Mouse (Mus musculus) liver, adult 2 months (tissue): ENCODE results near the gene Gm49396. TPM values are rescaled to one million over a fixed set of nuclear protein-coding genes. Genes with fewer than 3 reads are reported as not detected.
A peak's percentile ranks its signal among the peaks of the same experiment; 100 is the strongest.

ENCODE experiments used
- DNase-seq: peaks from one replicate; pipeline ENCODE4 v3.0.0-alpha.2; 2011; ENCODE audit warnings: low read depth, low spot score; ENCODE audit errors: extremely low read depth
- H3K27ac ChIP-seq: fragments of 200-500 bp; replicated peaks from 2 replicates; pipeline ENCODE4 v1.5.1; 2012; ENCODE audit warnings: low read depth, mild to moderate bottlenecking, control low read depth, inconsistent platforms, low read length; ENCODE audit not compliant: insufficient read depth
- H3K27me3 ChIP-seq: fragments of 200-500 bp; 2 replicates; pipeline ENCODE4 v1.6.1; 2012; ENCODE audit warnings: mild to moderate bottlenecking, moderate library complexity, low read length, inconsistent platforms; ENCODE audit not compliant: control insufficient read depth, insufficient read depth
- H3K36me3 ChIP-seq: fragments of 200-500 bp; 2 replicates; pipeline ENCODE4 v1.6.1; 2012; ENCODE audit warnings: low read length, inconsistent platforms; ENCODE audit not compliant: control insufficient read depth, insufficient read depth
- H3K4me1 ChIP-seq: fragments of 200-500 bp; 2 replicates; pipeline ENCODE4 v1.6.1; 2011; ENCODE audit warnings: low read length; ENCODE audit not compliant: control insufficient read depth, insufficient read depth
- H3K4me3 ChIP-seq: fragments of 200-500 bp; 2 replicates; pipeline ENCODE4 v1.5.1; 2011; ENCODE audit warnings: low read depth, mild to moderate bottlenecking, control low read depth, low read length, moderate library complexity; ENCODE audit not compliant: insufficient read depth
- H3K79me2 ChIP-seq: fragments of 200-500 bp; 2 replicates; pipeline ENCODE4 v1.6.1; 2012; ENCODE audit warnings: inconsistent platforms, mild to moderate bottlenecking, low read length, moderate library complexity; ENCODE audit not compliant: control insufficient read depth, insufficient read depth
- H3K9ac ChIP-seq: fragments of 200-500 bp; 2 replicates; pipeline ENCODE4 v1.6.1; 2012; ENCODE audit warnings: low read depth, mild to moderate bottlenecking, control low read depth, inconsistent platforms, low read length
- CTCF ChIP-seq: fragments of 200-500 bp; IDR thresholded peaks from 2 replicates; pipeline ENCODE4 v1.5.1; 2011; ENCODE audit warnings: low read depth, low read length, control low read depth
- POLR2A ChIP-seq: fragments of 200-500 bp; IDR thresholded peaks from 2 replicates; pipeline ENCODE4 v1.6.1; 2011; ENCODE audit warnings: low read length, control low read depth; ENCODE audit not compliant: insufficient read depth; ENCODE audit errors: extremely low read depth
- WGBS: fragments of 180-500 bp; shearing (Covaris S2); methylation state at CpG from one replicate; pipeline ENCODE4 v1.1.7; 2018; 5-methylcytosine and 5-hydroxymethylcytosine counted together
- polyA plus RNA-seq: library from polyadenylated mRNA; depleted of rRNA; stranded (reverse); fragments of >200 nt; gene quantifications from 2 replicates; pipeline ENCODE4 v1.2.3, GENCODE M21; 2012
- total RNA-seq: library from RNA; depleted of rRNA; stranded (reverse); fragments of >200 nt; gene quantifications from 2 replicates; pipeline ENCODE4 v1.2.3, GENCODE M21; 2014

Gene Gm49396
- total and polyA plus RNA-seq, 2 experiments: 0.91 to 1.9 TPM

DNA sequence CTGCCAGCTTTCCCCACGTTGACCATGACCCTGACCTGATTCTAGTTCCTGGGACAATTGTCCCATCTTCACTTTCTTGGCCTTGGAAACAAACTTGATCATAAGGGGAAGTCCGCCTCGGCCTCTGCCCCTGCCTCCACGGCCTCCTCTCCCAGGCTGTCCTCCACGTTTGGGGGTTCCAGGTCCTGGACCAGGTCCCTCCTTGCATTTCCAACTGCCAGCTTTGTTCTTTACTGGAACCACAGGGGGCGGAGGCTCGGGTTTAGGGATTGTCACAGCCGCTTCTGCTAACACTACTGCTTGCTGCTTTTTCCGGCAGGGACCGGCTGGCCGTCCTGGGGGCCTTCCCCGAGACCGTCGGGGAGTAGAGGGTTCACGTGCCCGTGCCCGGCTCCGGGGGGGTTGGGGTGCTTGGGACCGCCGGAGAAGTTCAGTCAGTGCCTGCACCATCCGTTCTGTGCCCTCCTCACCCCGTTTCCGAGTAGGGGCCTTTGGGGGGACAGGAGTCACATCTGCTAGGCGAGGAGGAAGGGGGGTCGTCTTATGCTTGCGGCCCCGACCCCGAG lies 23.4 kb downstream of the Gm49396 start:
- 89% methylated on average over 28 of the region's 28 CpGs for WGBS
- peaks cover 7% of the 10 kb centered on the region; the same call in 1 of the 2 replicates for H3K4me1 ChIP-seq
- no peak overlapping the region for H3K4me3 ChIP-seq
- no peak overlapping the region for H3K9ac ChIP-seq
- no peak overlapping the region for H3K27ac ChIP-seq
- TF ChIP-seq POLR2A: no peak
- no peak for TF ChIP-seq CTCF
- peaks cover 25% of the 10 kb centered on the region for H3K79me2 ChIP-seq
- no peak for DNase-seq
- H3K36me3 ChIP-seq: peaks cover 8% of the 10 kb centered on the region
- H3K27me3 ChIP-seq: no peaks in the 10 kb centered on the region

- Histone ChIP-seq H3K9ac (peak overlapping the region; percentile 99), H3K79me2 (peaks cover 23% of the 10 kb centered on the region), H3K4me1 (peaks cover 7% of the 10 kb centered on the region; the same call in 1 of the 2 replicates), H3K27ac (peak overlapping the region; percentile 90), H3K27me3 (no peaks in the 10 kb centered on the region), H3K4me3 (peak overlapping the region; percentile 93), H3K36me3 (no peaks in the 10 kb centered on the region; the same call in 1 of the 2 replicates)
- WGBS: 0% methylated on average over 63 of the region's 67 CpGs
- TF ChIP-seq CTCF (no peak), POLR2A (no peak)
- DNase-seq: peak; percentile 38
Measured at GRCm38 (mm10) chr7:30587842-30588667, 24.9 kb downstream of the Gm49396 start.

DNA sequence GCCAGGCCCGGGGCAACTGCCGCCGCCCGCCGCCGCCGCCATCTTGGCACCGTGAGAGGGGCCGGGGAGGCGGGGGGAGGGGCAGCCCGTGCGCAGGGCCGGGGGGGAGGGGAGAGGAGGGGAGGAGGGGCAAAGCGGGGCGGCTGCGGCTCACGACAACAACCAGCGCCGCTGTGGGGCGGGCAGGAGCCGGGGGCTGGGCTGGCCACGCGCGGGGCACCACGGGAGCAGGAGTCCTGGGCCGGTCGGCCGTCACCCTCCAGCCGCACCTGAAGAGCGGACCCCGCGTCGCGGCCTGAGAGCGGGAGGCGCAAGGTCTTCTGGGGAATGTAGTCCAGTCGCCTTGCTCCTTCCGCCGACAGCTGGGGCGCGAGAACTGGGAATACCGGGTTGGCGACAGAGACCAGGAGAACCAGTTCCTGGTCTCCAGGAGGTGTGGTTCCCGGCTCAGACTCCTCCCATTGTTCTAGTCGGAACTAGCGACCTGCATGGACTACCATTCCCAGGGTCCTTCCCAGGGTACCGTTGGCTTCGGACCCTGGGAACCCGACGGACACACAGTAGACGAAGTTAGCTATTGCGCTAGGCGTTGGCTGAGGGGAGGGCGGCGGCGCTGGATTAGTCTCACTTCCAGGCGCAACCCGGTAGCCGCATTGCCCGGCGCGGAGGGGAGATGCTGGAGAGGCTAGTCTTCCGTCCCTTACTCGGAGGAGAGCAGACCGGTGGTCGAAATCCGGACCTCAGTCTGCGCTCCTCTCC lies 25.7 kb downstream of the Gm49396 start, which contains the start of gene Kmt2b:
Gene Kmt2b, minus strand, starts transcription at position 51 of the 759 bp plus-strand sequence.
- TF ChIP-seq CTCF: no peak
- peak; percentile 79 for TF ChIP-seq POLR2A
- no peaks in the 10 kb centered on the region for H3K27me3 ChIP-seq
- H3K4me3 ChIP-seq: peak within 1 kb of the TSS; percentile 93
- no peaks in the 10 kb centered on the region for H3K36me3 ChIP-seq
- DNase-seq: peak; percentile 98
- 1% methylated on average over 58 of the region's 68 CpGs for WGBS
- H3K27ac ChIP-seq: peak within 1 kb of the TSS; percentile 91
- H3K79me2 ChIP-seq: peaks cover 21% of the 10 kb centered on the region
- peaks cover 7% of the 10 kb centered on the region; the same call in 1 of the 2 replicates for H3K4me1 ChIP-seq
- H3K9ac ChIP-seq: peak within 1 kb of the TSS; percentile 99

DNA sequence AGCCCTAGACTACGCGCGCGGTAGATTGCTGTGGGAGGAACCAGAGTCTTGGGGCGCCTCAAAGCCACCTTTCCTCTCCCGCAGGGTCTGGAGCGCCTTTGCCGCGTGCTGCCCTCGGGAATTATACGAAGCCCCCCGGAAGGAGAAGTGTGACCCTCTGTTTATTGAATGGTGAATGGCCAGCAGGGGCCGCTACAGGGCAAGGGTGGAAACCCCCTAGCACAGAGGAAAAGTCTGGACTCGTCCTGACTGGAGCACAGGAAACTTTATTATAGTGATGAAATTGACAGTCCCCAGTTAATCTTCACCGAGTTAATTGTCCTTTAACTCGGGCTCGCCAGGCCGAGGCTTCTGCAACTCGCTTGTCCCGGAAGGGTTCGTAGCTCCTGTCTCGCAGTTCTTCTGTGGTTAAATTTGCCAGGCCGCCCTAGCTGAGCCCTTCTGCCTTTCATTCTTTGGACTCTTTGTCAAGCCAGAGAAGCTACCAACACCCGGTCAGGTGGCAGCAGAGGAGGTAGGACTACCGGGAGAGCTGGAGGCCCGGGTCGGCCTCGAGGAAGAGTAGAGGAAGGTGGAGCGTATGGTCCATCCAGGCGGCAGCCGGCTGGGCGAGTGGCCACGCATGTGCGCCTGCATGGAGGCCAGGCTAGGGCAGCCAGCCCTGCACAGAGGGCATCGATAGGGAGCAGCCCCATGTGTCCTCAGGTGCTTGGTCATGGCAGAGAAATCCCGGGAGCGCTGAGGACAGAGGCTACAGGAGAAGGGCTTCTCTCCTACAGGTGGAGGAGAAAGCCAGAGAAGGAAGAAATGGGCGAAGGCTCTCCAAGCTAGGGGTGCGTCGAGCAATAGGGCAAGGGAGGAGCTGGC lies 26.5 kb downstream of the Gm49396 start:
- DNase-seq: peak; percentile 83
- Histone ChIP-seq H3K4me1 (peaks cover 7% of the 10 kb centered on the region; the same call in 1 of the 2 replicates), H3K4me3 (peak overlapping the region; percentile 68), H3K27me3 (no peaks in the 10 kb centered on the region), H3K79me2 (peaks cover 16% of the 10 kb centered on the region), H3K9ac (peak overlapping the region; percentile 75), H3K27ac (peak overlapping the region; percentile 91), H3K36me3 (no peaks in the 10 kb centered on the region)
- 8% methylated on average over 40 of the region's 40 CpGs for WGBS
- no peak for TF ChIP-seq POLR2A
- TF ChIP-seq CTCF: peak; percentile 87

- Histone ChIP-seq H3K27ac (peak overlapping the region; percentile 91), H3K27me3 (no peaks in the 10 kb centered on the region), H3K9ac (peak overlapping the region; percentile 75), H3K79me2 (peaks cover 16% of the 10 kb centered on the region), H3K36me3 (no peaks in the 10 kb centered on the region), H3K4me1 (peaks cover 7% of the 10 kb centered on the region; the same call in 1 of the 2 replicates), H3K4me3 (no peak overlapping the region)
- 80% methylated on average over 9 of the region's 9 CpGs for WGBS
- DNase-seq: no peak
- TF ChIP-seq CTCF: no peak
- TF ChIP-seq POLR2A: no peak
Measured at GRCm38 (mm10) chr7:30590927-30591604, 27.9 kb downstream of the Gm49396 start.
